Mouse (Mus musculus) c-Kit-negative CD71-positive TER-119-positive erythroid progenitor cells, embryonic 14.5 days (primary cell): ENCODE measurements around the gene Gata1.
"Not testable (repeated sequence)": the region's sequence is repeated elsewhere in the genome, so short reads cannot be mapped to it uniquely, and the experiment has no call there.

Experiments used
- DNase-seq: peaks from one replicate; pipeline ENCODE4 v3.0.0-alpha.2; 2013; ENCODE audit warnings: low read depth, low spot score

Gata1 gene

DNA sequence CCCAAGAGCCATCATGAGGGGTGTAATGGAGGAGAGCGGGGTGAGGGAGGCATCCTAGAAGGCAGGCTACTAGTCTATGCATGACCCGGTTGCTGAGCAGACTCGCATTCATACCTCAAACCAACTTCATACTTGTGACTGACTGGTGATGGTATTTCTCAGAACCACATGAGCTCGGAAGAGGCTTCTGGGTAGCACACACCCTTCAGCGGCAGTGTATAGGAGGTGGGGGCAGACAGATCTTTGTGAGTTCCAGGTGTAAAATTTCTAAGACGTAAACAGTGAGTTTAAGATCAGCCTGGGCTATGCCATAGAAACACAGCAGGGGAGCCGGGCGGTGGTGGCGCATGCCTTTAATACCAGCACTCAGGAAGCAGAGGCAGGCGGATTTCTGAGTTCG is at the start of gene Gata1:
Gene Gata1 (minus strand): TSS at position 180 of the 400 bp plus-strand sequence.
- DNase-seq = no peak

DNA sequence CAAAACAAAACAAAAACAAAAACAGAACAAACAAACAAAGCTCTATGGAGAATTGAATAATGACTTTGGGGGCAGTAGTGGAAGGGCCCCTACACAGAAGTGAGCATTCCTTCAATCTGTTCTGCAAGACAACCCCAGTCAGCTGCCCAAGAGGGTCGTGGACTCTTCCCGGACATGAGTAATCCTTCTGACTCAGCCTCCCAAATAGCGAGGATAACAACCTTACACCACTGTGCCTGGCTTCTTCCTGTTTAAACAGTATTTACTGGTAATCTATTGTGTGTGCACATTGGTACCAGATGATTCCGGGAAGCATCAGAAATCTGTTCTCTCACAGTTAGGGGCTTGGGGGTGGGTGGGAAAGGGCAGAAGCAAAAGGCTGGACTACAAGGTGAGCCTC is 48.9 kb upstream of the Gata1 start:
- DNase-seq = no peak

DNA sequence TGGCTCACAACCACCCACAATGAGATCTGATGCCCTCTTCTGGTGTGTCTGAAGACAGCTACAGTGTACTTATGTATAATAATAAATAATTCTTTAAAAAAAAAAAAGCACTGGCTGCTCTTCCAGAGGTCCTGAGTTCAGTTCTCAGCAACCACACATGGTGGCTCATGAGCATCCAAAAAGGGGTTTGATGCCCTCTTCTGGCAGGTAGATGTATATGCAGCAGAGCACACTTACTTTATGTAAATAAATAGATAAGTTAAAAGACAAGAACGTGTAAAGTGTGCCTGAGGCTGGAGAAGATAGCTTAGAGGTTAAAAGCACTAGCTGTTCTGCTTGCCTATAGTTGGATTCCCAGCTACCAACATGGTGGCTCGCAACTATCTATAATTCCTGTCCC is 46.9 kb upstream of the Gata1 start:
- DNase-seq = no peak

DNA sequence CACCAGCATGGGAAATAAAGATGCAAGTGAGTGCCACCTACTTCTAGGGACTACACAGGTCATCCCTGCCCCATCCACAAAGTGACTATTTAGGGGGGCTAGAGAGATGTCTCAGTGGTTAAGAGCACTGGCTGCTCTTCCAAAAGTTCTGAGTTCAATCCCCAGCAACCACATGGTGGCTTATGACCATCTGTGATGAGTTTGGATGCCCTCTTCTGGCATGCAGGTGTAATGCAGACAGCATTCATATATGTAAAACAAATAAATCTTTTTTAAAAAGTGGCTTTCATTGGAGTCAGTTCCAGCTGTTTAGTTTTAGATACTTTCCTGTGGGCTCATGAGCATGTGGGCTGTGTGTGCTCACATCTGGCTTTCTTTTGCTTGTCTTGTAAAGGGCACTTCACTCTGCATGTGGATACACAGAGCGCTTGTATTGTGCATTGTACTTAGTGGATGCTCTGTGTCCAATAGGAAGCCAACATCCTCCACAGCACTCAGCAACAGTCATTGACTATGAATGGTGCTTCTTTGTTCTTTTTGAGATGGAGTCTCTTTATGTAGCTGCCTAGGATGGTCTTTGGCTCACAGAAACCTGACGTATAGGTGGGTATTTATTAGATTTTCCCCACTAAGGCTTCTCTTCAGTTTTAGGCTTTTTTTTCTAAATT is 42.4 kb upstream of the Gata1 start:
- DNase-seq = no peak

DNA sequence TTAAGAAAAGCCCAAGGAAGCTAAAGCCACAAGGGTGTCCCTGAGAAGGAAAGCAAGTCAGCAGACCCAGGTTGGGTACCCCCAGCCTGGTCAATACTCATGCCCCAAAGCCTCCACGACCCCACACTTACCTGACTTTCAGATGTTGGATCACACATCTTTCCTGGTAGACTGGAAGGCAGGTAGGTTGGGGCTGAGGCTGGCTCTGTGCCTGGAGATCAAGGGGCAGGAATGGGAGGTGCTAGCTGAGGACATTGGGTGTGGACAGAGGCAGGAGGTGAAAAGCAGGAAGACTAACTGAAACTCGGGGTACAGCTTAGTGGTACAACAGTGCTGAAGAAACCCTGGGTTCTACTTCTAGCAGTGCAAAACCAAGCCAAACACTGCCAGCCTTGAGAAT is 40.4 kb upstream of the Gata1 start, which contains the start of gene Glod5:
Gene Glod5 (minus strand): TSS at position 207 of the 400 bp plus-strand sequence.
- no peak for DNase-seq

GRCm38 (mm10) chrX:8017142-8017541 is 39.3 kb upstream of the Gata1 start:
- DNase-seq = peak; percentile 51

DNA sequence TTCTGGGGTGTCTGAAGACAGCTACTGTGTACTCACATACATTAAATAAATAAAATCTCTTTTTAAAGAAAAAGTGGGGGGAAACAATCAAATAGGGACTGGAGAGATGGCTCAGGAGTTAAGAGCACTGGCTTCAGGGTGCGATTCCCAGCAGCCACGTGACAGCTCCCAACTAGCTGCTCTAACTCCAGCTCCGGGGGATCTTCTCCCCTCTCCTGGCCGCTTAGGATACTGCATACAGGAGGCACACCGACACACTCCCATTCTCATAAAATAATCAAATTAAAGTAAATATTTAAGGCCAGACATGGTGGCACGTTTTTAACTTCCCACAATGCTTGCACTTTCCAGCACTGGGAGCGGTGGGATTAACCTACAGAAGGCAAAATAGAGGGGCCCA is 37.8 kb upstream of the Gata1 start:
- not testable (repeated sequence) for DNase-seq

DNA sequence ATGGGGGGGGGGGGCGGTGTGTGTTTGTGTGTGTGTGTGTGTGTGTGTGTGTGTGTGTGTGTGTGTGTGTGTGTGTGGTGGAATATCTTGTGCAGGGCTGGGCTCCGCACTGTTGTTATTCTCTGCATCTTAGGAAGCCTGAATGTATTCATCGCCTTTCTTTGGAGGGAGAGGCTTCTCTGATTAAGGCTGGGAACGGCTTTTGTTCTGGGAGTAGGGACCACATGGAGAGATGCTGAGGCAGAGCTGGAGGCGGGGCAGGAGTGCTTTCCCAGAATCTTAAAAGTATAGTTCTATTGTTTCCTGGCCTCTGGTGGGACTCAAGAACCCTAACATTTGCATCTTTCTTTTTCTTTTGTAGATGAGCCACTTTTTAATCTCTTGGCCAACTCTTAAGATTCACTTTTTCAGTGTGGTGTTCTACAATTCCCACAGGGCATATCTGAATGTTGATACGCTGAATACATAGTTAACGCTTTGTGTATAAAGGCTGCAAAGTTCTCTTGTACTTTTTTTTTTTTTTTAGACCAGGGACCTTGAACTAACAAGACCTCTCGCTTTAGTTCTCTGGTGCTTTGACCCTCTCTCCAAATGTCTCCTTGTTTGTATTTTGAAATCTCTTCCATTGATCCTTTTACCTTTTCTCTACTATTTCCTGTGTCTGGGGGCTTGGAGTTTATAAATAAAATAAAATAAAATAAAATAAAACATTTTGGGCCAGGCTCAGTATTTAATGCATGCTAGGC is 35.9 kb upstream of the Gata1 start:
- DNase-seq = no peak

DNA sequence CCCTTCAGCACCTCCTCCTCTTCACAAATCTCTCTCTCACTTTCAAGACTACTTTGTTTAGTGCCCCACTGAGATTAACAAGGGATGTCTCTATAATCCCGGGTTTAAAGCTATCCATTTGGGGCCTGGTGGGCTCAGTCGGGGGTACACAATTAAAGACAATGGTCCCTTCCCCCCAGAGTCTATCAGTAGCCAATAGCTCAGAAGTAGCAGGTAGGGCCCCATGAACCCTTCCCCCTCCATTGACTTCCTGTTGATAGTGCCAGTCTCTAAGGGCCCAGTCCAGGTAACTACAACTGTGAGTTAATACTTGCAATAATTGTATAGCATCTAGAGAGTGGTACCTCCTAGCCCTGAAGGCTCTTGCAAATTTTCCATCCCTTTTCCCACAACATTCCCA is 35.3 kb upstream of the Gata1 start:
- DNase-seq = no peak

GRCm38 (mm10) chrX:8009356-8009755 is 31.5 kb upstream of the Gata1 start:
- not testable (repeated sequence) for DNase-seq

GRCm38 (mm10) chrX:8008543-8008942 is 30.7 kb upstream of the Gata1 start:
- no peak for DNase-seq

DNA sequence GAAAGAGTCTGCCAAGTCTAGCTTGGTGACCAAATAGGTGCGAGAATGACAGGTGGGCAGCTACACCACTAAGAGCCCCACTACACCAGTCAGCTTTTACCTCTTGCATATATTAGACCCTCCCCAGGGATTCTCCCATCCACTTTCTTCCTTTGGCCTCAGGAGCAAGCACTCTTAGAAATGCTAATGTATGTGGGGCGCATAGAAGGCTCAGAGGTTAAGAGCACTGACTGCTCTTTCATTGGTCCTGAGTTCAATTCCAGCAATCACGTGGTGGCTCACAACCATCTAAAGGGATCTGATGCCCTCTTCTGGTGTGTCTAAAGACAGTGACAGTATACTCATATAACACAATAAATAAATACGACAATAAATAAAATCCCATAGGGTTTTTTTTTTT is 25.1 kb upstream of the Gata1 start:
- no peak for DNase-seq

DNA sequence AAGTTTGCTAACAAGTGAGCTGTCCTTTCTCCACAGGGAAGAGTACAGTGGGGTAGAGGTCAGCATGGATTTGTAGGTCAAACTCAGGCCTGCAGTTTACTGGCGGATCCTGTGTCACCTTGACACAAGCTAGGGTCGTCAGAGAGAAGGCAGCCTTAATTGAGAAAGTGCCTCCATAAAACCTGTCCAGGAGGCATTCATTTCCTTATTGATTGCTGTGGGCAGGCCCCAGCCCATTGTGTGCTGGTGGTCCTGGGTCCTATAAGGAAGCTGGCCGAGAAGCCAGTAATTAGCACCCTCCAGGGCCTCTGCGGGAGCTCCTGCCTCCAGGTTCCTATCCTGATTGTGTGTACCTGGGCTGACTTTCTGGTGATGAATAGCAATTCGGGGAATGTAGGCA is 24.1 kb upstream of the Gata1 start:
- no peak for DNase-seq

DNA sequence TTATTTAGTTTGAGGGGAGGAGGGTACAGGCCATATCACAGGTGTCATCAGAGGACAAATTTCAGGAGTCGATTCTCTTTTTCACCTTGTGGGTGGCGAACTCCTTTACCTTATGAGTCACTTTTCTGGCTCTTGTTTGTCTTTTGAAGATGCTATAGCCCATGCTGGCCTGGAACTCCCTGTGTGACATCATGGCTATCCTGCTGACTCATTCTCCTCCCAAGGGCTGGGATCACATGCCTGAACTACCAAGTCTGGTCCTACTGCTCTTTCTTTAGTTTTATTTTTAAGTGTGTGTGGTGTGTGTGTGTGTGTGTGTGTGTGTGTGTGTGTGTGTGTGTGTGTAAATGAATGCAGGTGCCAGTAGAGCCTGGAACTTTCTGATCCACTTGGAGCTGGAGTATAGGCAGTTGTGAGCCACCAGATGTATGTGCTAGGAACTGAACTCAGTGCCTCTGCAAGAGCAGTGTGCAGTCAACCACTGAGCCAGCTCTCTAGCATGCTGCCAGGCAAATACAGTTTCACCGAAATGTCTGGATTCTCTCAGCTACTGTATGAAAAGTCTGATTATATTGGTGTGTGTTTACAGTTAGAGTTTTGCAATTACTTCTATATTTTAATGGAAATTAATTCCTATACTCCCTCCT is 22.8 kb upstream of the Gata1 start:
- DNase-seq = peak; percentile 63

DNA sequence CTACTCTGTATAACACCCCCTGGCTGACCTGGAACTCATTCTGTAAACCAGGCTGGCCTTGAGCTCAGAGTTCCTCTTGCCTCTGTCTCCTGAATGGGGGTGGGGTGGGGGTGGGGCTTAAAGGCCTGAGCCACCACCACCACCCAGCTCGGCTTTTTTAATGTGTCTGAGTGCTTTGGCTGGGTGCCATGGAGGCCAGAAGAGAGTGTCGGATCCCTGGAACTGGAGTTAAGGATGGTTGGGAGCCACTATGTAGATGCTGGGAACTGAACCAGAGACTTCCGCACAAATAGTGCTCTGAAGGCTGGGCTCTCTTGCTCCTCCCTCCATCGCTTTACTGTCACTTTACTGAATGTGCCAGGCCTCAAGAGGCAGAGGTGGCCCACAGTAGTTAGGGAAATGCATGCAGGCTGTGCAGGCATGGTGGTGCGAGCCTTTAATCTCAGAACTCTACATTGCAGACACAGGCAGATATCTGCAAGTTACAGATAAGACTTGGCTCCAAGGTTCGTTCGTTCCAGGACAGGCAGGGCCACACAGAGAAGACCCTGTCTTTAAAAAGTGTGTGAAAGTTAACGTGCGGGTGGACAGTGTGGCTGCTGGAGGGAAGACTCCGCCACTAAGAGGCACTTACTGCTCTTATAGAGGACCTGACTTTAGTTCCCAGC is 15.3 kb upstream of the Gata1 start:
- peak; percentile 50 for DNase-seq

DNA sequence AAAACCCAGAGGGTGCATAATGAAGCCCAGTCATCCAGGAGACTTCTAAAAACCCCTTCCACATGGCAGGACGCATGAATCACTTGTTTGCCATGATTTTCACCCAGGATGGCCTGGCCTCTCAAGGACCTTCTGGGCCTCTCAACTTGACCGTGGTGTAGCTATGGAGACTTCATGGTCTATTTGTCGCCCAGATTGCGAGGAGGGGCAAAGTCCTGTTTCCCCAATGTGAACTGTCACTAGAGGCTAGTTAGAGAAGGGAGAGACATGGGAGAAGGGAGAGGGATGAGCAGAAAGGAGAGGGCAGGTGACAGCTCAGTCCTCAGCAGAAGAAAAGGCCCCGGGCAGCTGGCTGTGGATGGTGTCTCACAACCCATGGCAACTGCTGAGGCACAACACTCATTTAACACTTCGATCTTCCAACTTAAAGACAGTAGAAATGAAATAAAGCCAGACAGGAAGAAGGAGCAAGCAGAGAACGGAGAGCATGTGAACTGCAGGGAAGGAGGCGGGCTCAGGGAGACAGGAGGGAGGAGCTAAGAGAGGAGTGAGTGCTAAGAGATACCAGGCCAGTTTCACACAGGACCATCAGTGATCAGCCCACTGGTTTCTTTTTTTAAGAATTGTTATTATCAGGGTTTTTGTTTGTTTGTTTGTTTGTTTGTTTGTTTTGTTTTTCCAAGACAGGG is 14.7 kb upstream of the Gata1 start:
- peak; percentile 42 for DNase-seq

- no peak for DNase-seq
These were observed 3.5 kb upstream of the Gata1 start for GRCm38 (mm10) chrX:7981368-7981767.

DNA sequence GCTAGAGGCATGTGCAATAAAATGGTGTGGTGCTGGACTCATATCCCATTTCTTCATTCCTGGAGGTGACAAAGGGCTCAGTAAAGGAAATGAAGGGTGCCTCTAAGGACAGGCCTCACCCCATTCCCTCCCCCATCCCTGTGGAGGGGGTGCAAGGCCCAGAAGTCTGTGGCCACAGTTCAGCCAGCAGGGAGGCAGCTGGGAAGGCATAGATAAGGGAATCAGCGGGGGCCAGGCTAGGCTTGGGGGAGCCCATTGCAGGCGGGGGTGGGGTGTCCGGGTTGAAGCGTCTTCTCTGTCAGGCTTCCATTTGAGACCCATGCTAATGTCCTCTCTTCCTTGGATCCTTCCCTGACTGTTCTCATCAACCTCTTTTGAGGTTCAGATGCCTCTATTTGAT is 6.6 kb downstream of the Gata1 start:
- peak; percentile 75 for DNase-seq

DNA sequence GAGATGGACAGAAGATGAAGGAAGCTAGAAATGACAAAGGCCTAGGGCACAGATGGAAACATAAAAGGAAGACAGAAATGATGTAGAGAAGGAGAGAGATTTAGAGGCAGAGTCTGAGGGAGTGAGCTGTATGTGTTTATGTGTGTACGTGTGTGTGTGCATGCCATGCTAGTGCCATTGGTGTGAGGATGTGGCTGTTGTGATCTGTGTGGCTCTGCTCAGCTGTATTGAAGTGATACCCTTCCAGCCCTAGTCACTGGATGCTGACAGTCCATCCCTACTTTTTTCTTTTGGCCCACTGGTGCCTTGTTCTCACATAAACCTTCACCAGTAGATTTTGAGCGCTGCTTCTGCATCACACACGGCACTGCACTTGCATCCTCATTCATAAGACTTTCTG is 9.0 kb downstream of the Gata1 start:
- DNase-seq = no peak

GRCm38 (mm10) chrX:7968226-7968625 is 9.6 kb downstream of the Gata1 start:
- no peak for DNase-seq

DNA sequence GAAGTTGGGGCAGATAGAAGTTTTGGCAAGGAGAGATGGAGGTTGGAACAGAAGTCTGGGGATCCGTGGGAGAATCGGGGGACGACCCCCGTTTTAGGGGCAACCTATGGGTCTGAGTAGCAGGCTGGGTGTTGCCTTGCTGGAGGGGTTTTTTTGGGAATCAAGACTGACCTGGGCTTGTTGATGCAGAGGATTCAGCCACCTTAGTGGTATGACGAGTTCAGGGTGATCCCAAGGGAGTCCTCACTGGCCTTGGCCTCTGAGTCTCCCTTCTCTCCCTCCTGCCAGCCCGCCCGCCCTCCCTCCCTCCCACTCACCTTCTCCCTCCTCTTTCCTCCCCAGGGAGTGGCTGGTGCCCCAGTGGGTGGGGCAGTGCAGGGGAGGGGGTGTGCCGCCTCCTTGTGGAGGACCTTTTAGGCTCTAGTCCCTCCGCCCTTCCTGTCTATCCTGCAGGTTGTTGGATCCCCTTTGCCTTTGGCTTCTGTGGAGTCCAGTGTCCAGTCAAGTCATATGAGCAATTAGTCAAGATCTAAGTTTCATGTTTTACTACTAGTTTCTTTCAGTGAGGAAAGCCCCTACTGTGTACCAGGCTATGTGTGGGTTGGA is 10.2 kb downstream of the Gata1 start:
- no peak for DNase-seq
